Mouse (Mus musculus) limb, embryonic 12.5 days (tissue): Measurements from ENCODE around the gene Pknox2. TPM values are rescaled to one million over a fixed set of nuclear protein-coding genes. Genes with fewer than 3 reads are reported as not detected.
A peak's percentile ranks its signal among the peaks of the same experiment; 100 is the strongest.

Experiments used
- ATAC-seq: fragments of 200-750 bp; cut with Nextera tagmentation; 2 replicates; pipeline ENCODE4 v1.8.0; 2017; ENCODE audit warnings: low read depth, moderate TSS enrichment; ENCODE audit not compliant: insufficient number of reproducible peaks, insufficient read depth, low FRiP score, low TSS enrichment
- H3K27ac ChIP-seq: fragments of 300-500 bp; sonication (generic); 2 replicates; pipeline ENCODE4 v1.5.1; 2016; ENCODE audit warnings: mild to moderate bottlenecking, moderate library complexity
- H3K27me3 ChIP-seq: fragments of 300-500 bp; sonication (generic); 2 replicates; pipeline ENCODE4 v1.6.1; 2016; ENCODE audit warnings: mild to moderate bottlenecking, moderate library complexity
- H3K36me3 ChIP-seq: fragments of 300-500 bp; sonication (generic); 2 replicates; pipeline ENCODE4 v1.6.1; 2016; ENCODE audit warnings: mild to moderate bottlenecking, moderate library complexity
- H3K4me1 ChIP-seq: fragments of 300-500 bp; sonication (generic); replicated peaks from 2 replicates; pipeline ENCODE4 v1.6.1; 2016
- H3K4me2 ChIP-seq: fragments of 300-500 bp; sonication (generic); 2 replicates; pipeline ENCODE4 v1.6.1; 2016; ENCODE audit warnings: mild to moderate bottlenecking, moderate library complexity
- H3K4me3 ChIP-seq: fragments of 300-500 bp; sonication (generic); replicated peaks from 2 replicates; pipeline ENCODE4 v1.5.1; 2016; ENCODE audit warnings: mild to moderate bottlenecking
- H3K9ac ChIP-seq: fragments of 300-500 bp; sonication (generic); replicated peaks from 2 replicates; pipeline ENCODE4 v1.6.1; 2016; ENCODE audit warnings: mild to moderate bottlenecking, moderate library complexity
- H3K9me3 ChIP-seq: fragments of 300-500 bp; sonication (generic); 2 replicates; pipeline ENCODE4 v1.6.1; 2016; ENCODE audit warnings: mild to moderate bottlenecking, moderate library complexity
- WGBS: fragments of 180-500 bp; shearing (Covaris S2); methylation state at CpG from one replicate; pipeline ENCODE4 v1.1.7; 2016; 5-methylcytosine and 5-hydroxymethylcytosine counted together
- polyA plus RNA-seq: library from polyadenylated mRNA; unstranded; fragments of >200 nt; fragmentation: Nextera tagmentation; extraction: Ambion mirVana; gene quantifications from 2 replicates; pipeline ENCODE4 v1.2.1, GENCODE M21; 2016

Pknox2 gene
- polyA plus RNA-seq, 1 experiment from 2014 or later = 15.5 TPM

- H3K36me3 ChIP-seq = no peaks in the 10 kb centered on the region
- peaks cover 12% of the 10 kb centered on the region for H3K4me1 ChIP-seq
- WGBS = 5% methylated on average over 6 of the region's 6 CpGs
- peak; percentile 58 for ATAC-seq
- no peak overlapping the region for H3K4me2 ChIP-seq
- H3K27me3 ChIP-seq = peaks cover 69% of the 10 kb centered on the region
- H3K4me3 ChIP-seq = no peak overlapping the region
- no peak overlapping the region for H3K27ac ChIP-seq
- no peak overlapping the region for H3K9ac ChIP-seq
- no peaks in the 10 kb centered on the region for H3K9me3 ChIP-seq
Measured at GRCm38 (mm10) chr9:36916362-36916761, 230.8 kb downstream of the Pknox2 start.

- H3K27me3 ChIP-seq = 0 out of 2 replicates have a peak, but pooled peaks cover 4% of the 10 kb centered on the region
- H3K4me3 ChIP-seq = no peak overlapping the region
- H3K9ac ChIP-seq = no peak overlapping the region
- no peaks in the 10 kb centered on the region for H3K9me3 ChIP-seq
- no peaks in the 10 kb centered on the region for H3K4me1 ChIP-seq
- H3K4me2 ChIP-seq = no peak overlapping the region
- peaks cover 15% of the 10 kb centered on the region; the same call in 1 of the 2 replicates for H3K36me3 ChIP-seq
- WGBS = 66% methylated on average over 4 of the region's 4 CpGs
- no peak for ATAC-seq
- no peak overlapping the region for H3K27ac ChIP-seq
Measured at GRCm38 (mm10) chr9:36905452-36905851, 241.8 kb downstream of the Pknox2 start.

- Histone ChIP-seq H3K9me3 (no peaks in the 10 kb centered on the region), H3K4me1 (no peaks in the 10 kb centered on the region), H3K4me3 (no peak overlapping the region), H3K36me3 (peaks cover 10% of the 10 kb centered on the region; the same call in 1 of the 2 replicates), H3K27ac (no peak overlapping the region), H3K4me2 (no peak overlapping the region), H3K27me3 (0 out of 2 replicates have a peak, but pooled peaks cover 4% of the 10 kb centered on the region), H3K9ac (no peak overlapping the region)
- ATAC-seq = no peak
- 86% methylated on average over 4 of the region's 4 CpGs for WGBS
Measured at GRCm38 (mm10) chr9:36900464-36900863, 246.7 kb downstream of the Pknox2 start.

DNA sequence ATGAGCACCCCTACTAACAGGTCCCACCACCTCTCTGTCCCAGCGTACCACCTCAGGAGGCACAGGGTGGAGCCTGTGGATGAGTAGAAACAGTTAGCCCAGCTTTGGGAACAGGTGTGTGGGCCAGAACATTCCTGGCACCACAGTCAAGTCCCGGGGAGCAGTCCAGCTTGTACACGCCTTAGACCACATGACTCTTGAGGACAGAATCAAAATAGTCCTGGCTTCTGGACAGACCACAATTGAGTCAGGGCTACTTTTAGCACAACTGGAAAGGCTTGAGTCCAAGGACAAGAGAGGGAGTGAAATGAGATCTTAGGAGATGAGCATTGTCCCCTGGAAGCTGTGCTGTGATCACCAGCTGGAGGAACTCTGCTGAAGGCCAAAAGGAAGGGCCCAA, 248.6 kb downstream of the Pknox2 start:
- Histone ChIP-seq H3K4me3 (no peak overlapping the region), H3K9ac (no peak overlapping the region), H3K27ac (no peak overlapping the region), H3K27me3 (0 out of 2 replicates have a peak, but pooled peaks cover 4% of the 10 kb centered on the region), H3K36me3 (peaks cover 5% of the 10 kb centered on the region; the same call in 1 of the 2 replicates), H3K9me3 (no peaks in the 10 kb centered on the region), H3K4me2 (no peak overlapping the region), H3K4me1 (no peaks in the 10 kb centered on the region)
- 93% methylated on average over 3 of the region's 3 CpGs for WGBS
- no peak for ATAC-seq

DNA sequence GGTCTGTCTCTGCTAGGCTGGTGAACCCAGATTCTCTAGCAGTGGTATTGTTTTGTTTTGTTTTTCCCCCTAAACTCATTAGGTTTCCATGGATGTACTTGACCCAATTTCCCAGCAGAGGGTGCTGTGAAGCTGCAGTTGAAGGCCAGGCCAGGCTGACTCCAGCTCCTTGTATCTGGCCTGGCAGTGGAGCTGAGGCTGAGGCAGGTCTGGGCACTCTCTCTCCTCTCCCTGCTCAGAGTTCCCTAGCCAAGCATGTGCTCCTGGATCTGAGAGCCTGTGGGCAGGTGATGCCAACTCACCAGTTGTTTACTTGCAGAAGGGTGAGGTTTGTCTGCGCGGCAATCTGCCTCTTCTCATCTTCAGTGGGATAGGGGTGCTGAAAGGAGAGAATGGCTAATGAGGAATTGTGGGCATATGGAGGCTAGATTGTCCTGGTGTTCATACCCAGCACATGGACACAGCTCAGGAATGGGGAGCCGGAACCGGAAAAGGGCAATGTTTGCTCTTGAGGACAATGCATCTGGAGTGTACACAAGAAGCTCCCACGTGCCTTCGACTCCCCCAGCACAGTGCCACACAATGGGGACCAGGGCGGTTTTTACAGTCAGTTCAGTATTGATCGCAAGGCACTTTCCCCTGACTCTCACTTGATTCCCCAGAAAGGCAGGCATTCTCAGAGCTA, 252.1 kb downstream of the Pknox2 start:
- no peak for ATAC-seq

GRCm38 (mm10) chr9:36894242-36894641, 253.0 kb downstream of the Pknox2 start:
- Histone ChIP-seq H3K36me3 (peaks cover 11% of the 10 kb centered on the region; the same call in 1 of the 2 replicates), H3K27me3 (no peaks in the 10 kb centered on the region), H3K4me3 (no peak overlapping the region), H3K9ac (no peak overlapping the region), H3K4me2 (no peak overlapping the region), H3K27ac (no peak overlapping the region), H3K9me3 (no peaks in the 10 kb centered on the region), H3K4me1 (no peaks in the 10 kb centered on the region)
- ATAC-seq = no peak
- WGBS = 85% methylated on average over 7 of the region's 7 CpGs

More for the DNA sequence above, 252.1 kb downstream of the Pknox2 start:
- Histone ChIP-seq H3K4me3 (no peak overlapping the region), H3K9ac (no peak overlapping the region), H3K4me1 (no peaks in the 10 kb centered on the region), H3K36me3 (peaks cover 11% of the 10 kb centered on the region; the same call in 1 of the 2 replicates), H3K9me3 (no peaks in the 10 kb centered on the region), H3K4me2 (no peak overlapping the region), H3K27me3 (no peaks in the 10 kb centered on the region), H3K27ac (no peak overlapping the region)
- 86% methylated on average over 8 of the region's 8 CpGs for WGBS

DNA sequence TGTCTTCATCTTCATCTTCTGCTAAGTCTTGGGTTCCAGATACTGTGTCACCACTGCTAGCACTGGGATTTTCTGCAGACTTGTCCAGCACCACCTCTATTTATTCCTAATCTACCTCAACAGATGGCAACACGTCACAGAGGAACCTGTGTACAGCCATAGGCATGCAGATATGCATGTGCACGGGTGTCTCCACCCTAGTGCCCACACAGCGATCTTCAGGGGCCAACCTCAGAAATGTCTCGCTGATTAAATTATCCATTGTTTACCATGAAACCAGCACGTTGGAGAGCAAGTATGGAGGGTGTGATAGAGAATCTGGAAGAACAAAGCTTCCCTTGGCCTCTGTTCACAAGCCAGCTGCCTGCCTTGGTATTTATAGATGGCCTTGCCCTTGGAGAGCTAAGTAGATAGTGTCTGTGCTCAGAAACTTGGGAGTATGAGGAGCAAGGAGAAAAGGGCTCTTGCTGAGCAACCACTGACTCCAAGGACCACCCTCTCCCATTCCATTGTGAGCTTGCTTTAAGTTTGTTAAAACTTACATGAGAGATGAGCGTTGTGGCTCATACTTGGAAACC, 253.7 kb downstream of the Pknox2 start:
- H3K4me2 ChIP-seq = no peak overlapping the region
- H3K4me1 ChIP-seq = no peaks in the 10 kb centered on the region
- H3K27me3 ChIP-seq = no peaks in the 10 kb centered on the region
- no peak overlapping the region for H3K27ac ChIP-seq
- H3K9me3 ChIP-seq = no peaks in the 10 kb centered on the region
- H3K36me3 ChIP-seq = peaks cover 11% of the 10 kb centered on the region; the same call in 1 of the 2 replicates
- no peak for ATAC-seq
- 85% methylated on average over 6 of the region's 6 CpGs for WGBS
- H3K4me3 ChIP-seq = no peak overlapping the region
- H3K9ac ChIP-seq = no peak overlapping the region

- H3K9ac ChIP-seq = no peak overlapping the region
- H3K27ac ChIP-seq = no peak overlapping the region
- no peaks in the 10 kb centered on the region for H3K9me3 ChIP-seq
- peaks cover 11% of the 10 kb centered on the region; the same call in 1 of the 2 replicates for H3K36me3 ChIP-seq
- H3K4me2 ChIP-seq = no peak overlapping the region
- 28% methylated on average over 4 of the region's 4 CpGs for WGBS
- H3K4me3 ChIP-seq = no peak overlapping the region
- no peak for ATAC-seq
- H3K4me1 ChIP-seq = no peaks in the 10 kb centered on the region
- H3K27me3 ChIP-seq = no peaks in the 10 kb centered on the region
Measured at GRCm38 (mm10) chr9:36890552-36890951, 256.7 kb downstream of the Pknox2 start.

DNA sequence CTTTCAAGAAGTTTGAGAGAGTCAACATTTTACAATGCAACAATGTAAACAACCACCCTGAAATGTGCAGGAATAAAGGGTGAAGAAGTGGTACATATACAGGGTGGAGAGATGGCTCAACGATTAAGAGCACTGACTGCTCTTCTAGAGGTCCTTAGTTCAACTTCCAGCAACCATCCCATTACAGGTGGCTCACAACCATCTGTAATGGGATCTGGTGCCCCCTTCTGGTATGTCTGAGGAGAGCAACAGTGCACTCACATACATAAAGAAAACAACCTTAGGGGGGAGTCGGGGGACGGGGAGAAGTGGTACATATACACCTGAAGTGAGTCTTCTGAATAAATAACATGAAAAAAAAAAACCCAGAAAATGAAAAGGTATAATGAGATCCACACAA, 262.0 kb downstream of the Pknox2 start:
- H3K9ac ChIP-seq = no peak overlapping the region
- ATAC-seq = no peak
- no peaks in the 10 kb centered on the region for H3K4me1 ChIP-seq
- no peaks in the 10 kb centered on the region for H3K9me3 ChIP-seq
- 0 out of 2 replicates have a peak, but pooled peaks cover 2% of the 10 kb centered on the region for H3K27me3 ChIP-seq
- H3K4me2 ChIP-seq = no peak overlapping the region
- H3K4me3 ChIP-seq = no peak overlapping the region
- H3K36me3 ChIP-seq = no peaks in the 10 kb centered on the region
- 66% methylated on average over 3 of the region's 3 CpGs for WGBS
- no peak overlapping the region for H3K27ac ChIP-seq

DNA sequence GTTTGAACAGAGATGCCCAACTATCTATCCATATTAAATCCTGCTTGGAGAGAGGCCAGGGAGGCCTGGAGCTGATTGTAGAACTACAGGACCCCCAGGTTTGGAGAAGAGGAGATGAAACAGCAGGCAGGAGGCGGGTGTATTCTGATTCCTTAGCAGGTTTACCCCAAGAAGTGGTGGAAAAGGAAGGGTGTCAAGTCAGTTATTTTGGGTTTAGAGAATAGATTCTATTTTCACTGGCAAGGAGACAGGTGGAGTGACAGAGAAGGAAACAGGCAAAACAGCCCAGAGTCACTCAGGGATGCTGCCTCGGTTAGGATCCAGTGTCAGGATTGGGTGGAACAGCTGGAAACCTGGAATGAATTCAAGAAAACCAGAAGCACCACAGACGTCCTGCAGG, 263.6 kb downstream of the Pknox2 start:
- H3K4me3 ChIP-seq = no peak overlapping the region
- no peak overlapping the region for H3K4me2 ChIP-seq
- H3K9ac ChIP-seq = no peak overlapping the region
- peaks cover 2% of the 10 kb centered on the region; the same call in 1 of the 2 replicates for H3K27me3 ChIP-seq
- no peak for ATAC-seq
- no peaks in the 10 kb centered on the region for H3K4me1 ChIP-seq
- WGBS = 49% methylated on average over 3 of the region's 3 CpGs
- H3K27ac ChIP-seq = no peak overlapping the region
- H3K9me3 ChIP-seq = no peaks in the 10 kb centered on the region
- no peaks in the 10 kb centered on the region for H3K36me3 ChIP-seq

DNA sequence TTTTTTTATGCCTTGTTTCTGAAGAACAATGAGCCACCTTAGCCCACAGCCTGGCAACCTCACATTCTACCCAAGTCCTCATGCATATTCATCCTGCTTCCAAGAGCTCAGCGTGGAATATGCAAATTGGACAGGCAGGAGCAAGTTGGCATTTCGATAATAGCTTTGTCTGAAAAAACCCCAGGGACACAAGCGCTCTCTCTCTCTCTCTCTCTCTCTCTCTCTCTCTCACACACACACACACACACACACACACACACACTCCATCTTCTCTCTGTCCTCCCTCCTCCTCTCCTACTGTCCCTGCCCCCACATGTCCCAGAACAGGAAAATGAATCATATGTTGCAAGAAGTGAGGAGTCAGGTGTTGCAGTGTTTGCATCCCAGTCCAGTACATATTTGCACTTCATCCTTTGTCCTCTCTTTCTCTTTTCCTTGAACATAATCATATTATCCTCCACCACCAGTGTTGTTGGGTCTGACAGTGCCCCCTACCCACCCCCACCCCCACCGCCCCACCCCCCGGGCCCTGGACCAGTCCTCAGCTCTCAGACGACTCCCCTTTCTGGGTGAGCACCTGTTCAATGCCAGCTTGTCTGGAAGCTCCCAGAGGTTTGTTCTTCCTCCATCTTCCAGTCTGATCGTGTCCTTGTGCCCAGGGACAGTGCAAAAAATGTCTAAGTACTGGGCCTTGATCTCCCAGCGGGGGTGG, 265.0 kb downstream of the Pknox2 start:
- Histone ChIP-seq H3K4me3 (no peak overlapping the region), H3K4me1 (no peaks in the 10 kb centered on the region), H3K9ac (no peak overlapping the region), H3K27ac (no peak overlapping the region), H3K27me3 (peaks cover 2% of the 10 kb centered on the region; the same call in 1 of the 2 replicates), H3K36me3 (no peaks in the 10 kb centered on the region), H3K9me3 (no peaks in the 10 kb centered on the region), H3K4me2 (no peak overlapping the region)
- WGBS = 43% methylated on average over 8 of the region's 8 CpGs
- no peak for ATAC-seq
